30 mouse cellular contexts compared by ENCODE assay signal in genomic region chr16:17526223-17526622, GRCm38 (mm10). TPM values are rescaled to one million over a fixed set of nuclear protein-coding genes. Genes with fewer than 3 reads are reported as not detected.
DNase-seq lines count a peak whose midpoint lies in the region; ATAC-seq and TF ChIP-seq lines count a peak whose summit lies in the region.
"Had no signal": no experiment of that assay in that cellular context is flagged by ENCODE, and none has a peak within 500 bp of the region (broad histone marks: within the 10 kb centered on the region; RNA-seq: fewer than 3 reads in every experiment).

No protein-coding gene starts in this region.

- H3K9me3 ChIP-seq in kidney, embryonic 16.5 days (ENCODE audit: low read length) = no peaks in the 10 kb centered on the region
- H3K9me3 ChIP-seq in intestine, postnatal 0 days (ENCODE audit: control insufficient read depth) = no peaks in the 10 kb centered on the region
- H3K9me3 ChIP-seq in kidney, postnatal 0 days (replicated peaks; ENCODE audit: low read length) = no peaks in the 10 kb centered on the region
- H3K9me3 ChIP-seq in hindbrain, embryonic 11.5 days (ENCODE audit: control insufficient read depth, low read length) = no peaks in the 10 kb centered on the region
- no peaks in the 10 kb centered on the region for H3K9me3 ChIP-seq in limb, embryonic 10.5 days (replicated peaks)
- H3K9me3 ChIP-seq: embryonic facial prominence, embryonic 12.5 days; heart, embryonic 13.5 days; stomach, embryonic 15.5 days had no signal

- no peak overlapping the region for H3K4me2 ChIP-seq in kidney, embryonic 16.5 days (replicated peaks; ENCODE audit: low read depth, low read length)
- H3K4me2 ChIP-seq in intestine, postnatal 0 days (replicated peaks; ENCODE audit: low read depth) = no peak overlapping the region
- H3K4me2 ChIP-seq in kidney, postnatal 0 days (ENCODE audit: low read length) = no peak overlapping the region
- no peak overlapping the region for H3K4me2 ChIP-seq in hindbrain, embryonic 11.5 days (replicated peaks; ENCODE audit: low read depth, low read length)
- H3K4me2 ChIP-seq: embryonic facial prominence, embryonic 12.5 days; heart, embryonic 13.5 days; stomach, embryonic 15.5 days had no signal

- H3K27ac ChIP-seq in kidney, embryonic 16.5 days (ENCODE audit: low read length) = no peak overlapping the region
- peak overlapping the region; percentile 70; the same call in 1 of the 2 replicates for H3K27ac ChIP-seq in intestine, postnatal 0 days (ENCODE audit: low read depth, low read length)
- H3K27ac ChIP-seq in kidney, postnatal 0 days = no peak overlapping the region
- peak overlapping the region; percentile 76; the same call in 1 of the 2 replicates for H3K27ac ChIP-seq in small intestine, adult 2 months (ENCODE audit: insufficient read depth, low read depth, low read length)
- no peak overlapping the region for H3K27ac ChIP-seq in hindbrain, embryonic 11.5 days (ENCODE audit: low read depth, low read length)
- no peak overlapping the region for H3K27ac ChIP-seq in limb, embryonic 10.5 days
- H3K27ac ChIP-seq: embryonic facial prominence, embryonic 12.5 days; heart, adult 2 months; heart, embryonic 13.5 days; layer of hippocampus, adult 2 months; liver, embryonic 14.5 days; macrophage; stomach, embryonic 15.5 days had no signal

- H3K9ac ChIP-seq in kidney, embryonic 16.5 days (replicated peaks; ENCODE audit: low read length) = no peak overlapping the region
- no peak overlapping the region for H3K9ac ChIP-seq in intestine, postnatal 0 days (ENCODE audit: low read depth, low read length)
- no peak overlapping the region for H3K9ac ChIP-seq in kidney, postnatal 0 days (ENCODE audit: low read depth, low read length)
- no peak overlapping the region for H3K9ac ChIP-seq in hindbrain, embryonic 11.5 days (ENCODE audit: low read depth, low read length)
- H3K9ac ChIP-seq: embryonic facial prominence, embryonic 12.5 days; heart, embryonic 13.5 days; liver, embryonic 14.5 days; stomach, embryonic 15.5 days had no signal

- no peaks in the 10 kb centered on the region for H3K27me3 ChIP-seq in kidney, embryonic 16.5 days (ENCODE audit: insufficient read depth, low read length)
- H3K27me3 ChIP-seq in intestine, postnatal 0 days (replicated peaks; ENCODE audit: control insufficient read depth, insufficient read depth, low read length) = no peaks in the 10 kb centered on the region
- H3K27me3 ChIP-seq in kidney, postnatal 0 days (ENCODE audit: insufficient read depth, low read length) = no peaks in the 10 kb centered on the region
- no peaks in the 10 kb centered on the region for H3K27me3 ChIP-seq in small intestine, adult 2 months (ENCODE audit: control insufficient read depth, insufficient read depth, low read length)
- no peaks in the 10 kb centered on the region for H3K27me3 ChIP-seq in hindbrain, embryonic 11.5 days (ENCODE audit: control insufficient read depth, insufficient read depth, low read length)
- no peaks in the 10 kb centered on the region for H3K27me3 ChIP-seq in limb, embryonic 10.5 days (ENCODE audit: low read depth, poor library complexity, severe bottlenecking)
- H3K27me3 ChIP-seq: embryonic facial prominence, embryonic 12.5 days; heart, embryonic 13.5 days; stomach, embryonic 15.5 days had no signal

- ATAC-seq in kidney, embryonic 16.5 days (ENCODE audit: low FRiP score, low TSS enrichment) = no peak
- peak; percentile 28; the same call in 1 of the 2 replicates for ATAC-seq in intestine, postnatal 0 days
- ATAC-seq in kidney, postnatal 0 days (replicated peaks; ENCODE audit: low FRiP score, low read depth) = no peak
- no peak for ATAC-seq in hindbrain, embryonic 11.5 days (ENCODE audit: low FRiP score)
- ATAC-seq: CD4-positive, CD25-positive, alpha-beta regulatory T cell, adult 4 months; forebrain, embryonic 14.5 days; hindbrain, embryonic 16.5 days had no signal

- peaks cover 12% of the 10 kb centered on the region for H3K4me1 ChIP-seq in kidney, embryonic 16.5 days (ENCODE audit: insufficient read depth, low read length)
- H3K4me1 ChIP-seq in intestine, postnatal 0 days (replicated peaks; ENCODE audit: control insufficient read depth, insufficient read depth, low read length) = no peaks in the 10 kb centered on the region
- 0 out of 2 replicates have a peak, but pooled peaks cover 6% of the 10 kb centered on the region for H3K4me1 ChIP-seq in kidney, postnatal 0 days (replicated peaks; ENCODE audit: insufficient read depth, low read length)
- peaks cover 12% of the 10 kb centered on the region for H3K4me1 ChIP-seq in small intestine, adult 2 months (ENCODE audit: control insufficient read depth, insufficient read depth, insufficient read length, low read length)
- no peaks in the 10 kb centered on the region; the same call in 1 of the 2 replicates for H3K4me1 ChIP-seq in hindbrain, embryonic 11.5 days (replicated peaks; ENCODE audit: control insufficient read depth, insufficient read depth, low read length)
- peaks cover 11% of the 10 kb centered on the region for H3K4me1 ChIP-seq in limb, embryonic 10.5 days

- no peak overlapping the region for H3K4me3 ChIP-seq in kidney, embryonic 16.5 days (ENCODE audit: low read length)
- no peak overlapping the region for H3K4me3 ChIP-seq in intestine, postnatal 0 days (ENCODE audit: low read depth, low read length)
- H3K4me3 ChIP-seq in kidney, postnatal 0 days (replicated peaks; ENCODE audit: low read depth, low read length) = no peak overlapping the region
- no peak overlapping the region for H3K4me3 ChIP-seq in small intestine, adult 2 months (ENCODE audit: low read depth, low read length)
- no peak overlapping the region for H3K4me3 ChIP-seq in hindbrain, embryonic 11.5 days (ENCODE audit: low read depth, low read length)
- H3K4me3 ChIP-seq in limb, embryonic 10.5 days = no peak overlapping the region
- H3K4me3 ChIP-seq: embryonic facial prominence, embryonic 12.5 days; heart, adult 2 months; heart, embryonic 13.5 days; layer of hippocampus, adult 2 months; stomach, embryonic 15.5 days had no signal

- no peak for TF ChIP-seq POLR2A in small intestine, adult 2 months (IDR thresholded peaks at IDR 0.05; ENCODE audit: low read depth, low read length)

- peak; percentile 63 for TF ChIP-seq CTCF in intestine, postnatal 0 days (IDR thresholded peaks at IDR 0.05; ENCODE audit: low read depth)
- 0 out of 2 replicates have a peak, but pooled peaks have one; percentile 7 for TF ChIP-seq CTCF in kidney, postnatal 0 days (IDR thresholded peaks at IDR 0.05; ENCODE audit: low read depth)
- TF ChIP-seq CTCF in small intestine, adult 2 months (IDR thresholded peaks at IDR 0.05; ENCODE audit: extremely low read depth, insufficient read length, insufficient replicate concordance, low read depth, low read length) = no peak

- DNase-seq in kidney, adult 18-20 months = peak; percentile 41
- no peak for DNase-seq in kidney, postnatal 0 days (ENCODE audit: low spot score)
- no peak for DNase-seq in testis, postnatal 10 days (ENCODE audit: low spot score)
- no peak for DNase-seq in hindbrain, embryonic 11.5 days (ENCODE audit: low spot score)
- DNase-seq in limb, embryonic 10.5 days (ENCODE audit: low spot score) = no peak
- DNase-seq: adrenal gland, adult 2 months; adrenal gland, postnatal 36 days; cerebellum, adult 18-20 months; embryo, embryonic 11 days; heart, adult 2 months; heart, postnatal 10 days; lung, adult 2 months; lung, postnatal 10 days; midbrain, embryonic 14.5 days; retina, postnatal 1 day; right cerebral cortex, postnatal 14 days; thymus, adult 18-20 months; thymus, postnatal 36 days had no signal

- H3K36me3 ChIP-seq in kidney, embryonic 16.5 days (ENCODE audit: insufficient read depth, low read length) = peaks cover 73% of the 10 kb centered on the region
- H3K36me3 ChIP-seq in intestine, postnatal 0 days (ENCODE audit: control insufficient read depth, insufficient read depth) = peaks cover 68% of the 10 kb centered on the region
- H3K36me3 ChIP-seq in kidney, postnatal 0 days (ENCODE audit: insufficient read depth, low read length) = peaks cover 64% of the 10 kb centered on the region
- peaks cover 59% of the 10 kb centered on the region for H3K36me3 ChIP-seq in small intestine, adult 2 months (ENCODE audit: control insufficient read depth, insufficient read depth, low read length)
- H3K36me3 ChIP-seq in hindbrain, embryonic 11.5 days (ENCODE audit: control insufficient read depth, insufficient read depth, low read length) = peaks cover 24% of the 10 kb centered on the region
- H3K36me3 ChIP-seq in limb, embryonic 10.5 days = peaks cover 80% of the 10 kb centered on the region

- WGBS in kidney, embryonic 16.5 days = 87% methylated on average over 6 of the region's 6 CpGs
- WGBS in intestine, postnatal 0 days = 49% methylated on average over 6 of the region's 6 CpGs
- 87% methylated on average over 6 of the region's 6 CpGs for WGBS in kidney, postnatal 0 days
- WGBS in small intestine, adult 2 months = 25% methylated on average over 6 of the region's 6 CpGs
- 92% methylated on average over 6 of the region's 6 CpGs for WGBS in hindbrain, embryonic 11.5 days
- 95% methylated on average over 6 of the region's 6 CpGs for WGBS in limb, embryonic 10.5 days

RNA-seq across cellular contexts. Expression of gene Thap7, which starts 4.7 kb away (rescaled TPM):
- polyA plus RNA-seq in kidney, embryonic 16.5 days (2015; fragmentation: Nextera tagmentation; extraction: Ambion mirVana) = 61.1 and 61.5 TPM in 2 replicates
- polyA plus RNA-seq in intestine, postnatal 0 days (2015; fragmentation: Nextera tagmentation; extraction: Ambion mirVana) = 65.1 and 67.4 TPM in 2 replicates
- 58.6 and 62.8 TPM in 2 replicates for polyA plus RNA-seq in kidney, postnatal 0 days (2015; fragmentation: Nextera tagmentation; extraction: Ambion mirVana)
- polyA plus RNA-seq in small intestine, adult 2 months (2012; rRNA removed) = 43.1 and 88.8 TPM in 2 replicates
- polyA plus RNA-seq in hindbrain, embryonic 11.5 days (2014; fragmentation: Nextera tagmentation; extraction: Ambion mirVana) = 47.6 and 49.3 TPM in 2 replicates
- polyA plus RNA-seq in limb, embryonic 10.5 days (2016; fragmentation: Nextera tagmentation; extraction: Ambion mirVana) = 47.8 and 58.9 TPM in 2 replicates

RNA-seq across cellular contexts. Expression of gene Lztr1, which starts 17.7 kb away (rescaled TPM):
- 102 and 113 TPM in 2 replicates for polyA plus RNA-seq in kidney, embryonic 16.5 days (2015; fragmentation: Nextera tagmentation; extraction: Ambion mirVana)
- 129 and 137 TPM in 2 replicates for polyA plus RNA-seq in intestine, postnatal 0 days (2015; fragmentation: Nextera tagmentation; extraction: Ambion mirVana)
- 65.7 and 73.4 TPM in 2 replicates for polyA plus RNA-seq in kidney, postnatal 0 days (2015; fragmentation: Nextera tagmentation; extraction: Ambion mirVana)
- polyA plus RNA-seq in small intestine, adult 2 months (2012; rRNA removed) = 130 and 197 TPM in 2 replicates
- 85.3 and 85.8 TPM in 2 replicates for polyA plus RNA-seq in hindbrain, embryonic 11.5 days (2014; fragmentation: Nextera tagmentation; extraction: Ambion mirVana)
- 78.2 and 89.8 TPM in 2 replicates for polyA plus RNA-seq in limb, embryonic 10.5 days (2016; fragmentation: Nextera tagmentation; extraction: Ambion mirVana)

RNA-seq across cellular contexts. Expression of gene Lrrc74b, which starts 34.8 kb away (rescaled TPM):
- 0.18 and 0.20 TPM in 2 replicates for polyA plus RNA-seq in kidney, embryonic 16.5 days (2015; fragmentation: Nextera tagmentation; extraction: Ambion mirVana)
- 0.44 and 0.80 TPM in 2 replicates for polyA plus RNA-seq in intestine, postnatal 0 days (2015; fragmentation: Nextera tagmentation; extraction: Ambion mirVana)
- 0.20 and 0.26 TPM in 2 replicates for polyA plus RNA-seq in kidney, postnatal 0 days (2015; fragmentation: Nextera tagmentation; extraction: Ambion mirVana)
- polyA plus RNA-seq in small intestine, adult 2 months (2012; rRNA removed) = 0.23 TPM in 1 of 2 replicates, not detected in the other
- 0.52 and 1.1 TPM in 2 replicates for polyA plus RNA-seq in hindbrain, embryonic 11.5 days (2014; fragmentation: Nextera tagmentation; extraction: Ambion mirVana)
- not detected in 2 replicates for polyA plus RNA-seq in limb, embryonic 10.5 days (2016; fragmentation: Nextera tagmentation; extraction: Ambion mirVana)
- polyA plus RNA-seq: adrenal gland, adult 2 months; CD4-positive, CD25-positive, alpha-beta regulatory T cell, adult 4 months; embryonic facial prominence, embryonic 12.5 days; macrophage had no signal

RNA-seq across cellular contexts. Expression of gene P2rx6, which starts 35.5 kb away (rescaled TPM):
- polyA plus RNA-seq in kidney, embryonic 16.5 days (2015; fragmentation: Nextera tagmentation; extraction: Ambion mirVana) = 1.2 TPM in 2 replicates
- 0.73 and 1.1 TPM in 2 replicates for polyA plus RNA-seq in intestine, postnatal 0 days (2015; fragmentation: Nextera tagmentation; extraction: Ambion mirVana)
- 0.62 and 0.74 TPM in 2 replicates for polyA plus RNA-seq in kidney, postnatal 0 days (2015; fragmentation: Nextera tagmentation; extraction: Ambion mirVana)
- 0.84 and 1.4 TPM in 2 replicates for polyA plus RNA-seq in small intestine, adult 2 months (2012; rRNA removed)
- 0.49 and 0.63 TPM in 2 replicates for polyA plus RNA-seq in hindbrain, embryonic 11.5 days (2014; fragmentation: Nextera tagmentation; extraction: Ambion mirVana)
- 0.08 TPM in 1 of 2 replicates, not detected in the other for polyA plus RNA-seq in limb, embryonic 10.5 days (2016; fragmentation: Nextera tagmentation; extraction: Ambion mirVana)
- polyA plus RNA-seq: CD4-positive, CD25-positive, alpha-beta regulatory T cell, adult 4 months had no signal

RNA-seq across cellular contexts. Expression of gene Aifm3, which starts 36.8 kb away (rescaled TPM):
- polyA plus RNA-seq in kidney, embryonic 16.5 days (2015; fragmentation: Nextera tagmentation; extraction: Ambion mirVana) = 3.4 and 3.6 TPM in 2 replicates
- 7.2 and 8.6 TPM in 2 replicates for polyA plus RNA-seq in intestine, postnatal 0 days (2015; fragmentation: Nextera tagmentation; extraction: Ambion mirVana)
- 1.4 and 2.4 TPM in 2 replicates for polyA plus RNA-seq in kidney, postnatal 0 days (2015; fragmentation: Nextera tagmentation; extraction: Ambion mirVana)
- polyA plus RNA-seq in small intestine, adult 2 months (2012; rRNA removed) = 0.60 and 0.67 TPM in 2 replicates
- polyA plus RNA-seq in hindbrain, embryonic 11.5 days (2014; fragmentation: Nextera tagmentation; extraction: Ambion mirVana) = 2.5 and 2.6 TPM in 2 replicates
- polyA plus RNA-seq in limb, embryonic 10.5 days (2016; fragmentation: Nextera tagmentation; extraction: Ambion mirVana) = 0.85 and 1.2 TPM in 2 replicates
- polyA plus RNA-seq: macrophage had no signal

Comparison
In these comparisons a context has a peak if more than half of its experiments do, and no peak if none do; other contexts are left out.
1. H3K27ac ChIP-seq: peak in intestine, postnatal 0 days (single experiment) and small intestine, adult 2 months (single experiment); none in kidney, embryonic 16.5 days (single experiment), kidney, postnatal 0 days (single experiment), hindbrain, embryonic 11.5 days (single experiment) and limb, embryonic 10.5 days (single experiment).